Mouse (Mus musculus): ENCODE data around the gene Arpc2. TPM values are rescaled to one million over a fixed set of nuclear protein-coding genes. Genes with fewer than 3 reads are reported as not detected.
"Not testable (repeated sequence)": the region's sequence is repeated elsewhere in the genome, so short reads cannot be mapped to it uniquely, and the experiment has no call there.

Gene Arpc2
- total RNA-seq, 2 experiments from 2014 or later = 71.0 to 82.9 TPM

- DNase-seq (ENCODE audit: low spot score) = no peak
Observed at GRCm38 (mm10) chr1:74282896-74283625, 47.2 kb downstream of the Arpc2 start.

- DNase-seq (ENCODE audit: low spot score) = no peak
Observed at GRCm38 (mm10) chr1:74283686-74284463, 48.0 kb downstream of the Arpc2 start.

GRCm38 (mm10) chr1:74284543-74285160, 48.8 kb downstream of the Arpc2 start, which contains the start of the genes Aamp and Pnkd:
TSS of gene Aamp (minus strand) at chr1:74284738.
TSS of gene Pnkd (plus strand) at chr1:74284930.
- peak; percentile 100 for DNase-seq (ENCODE audit: low spot score)

- no peak for DNase-seq (ENCODE audit: low spot score)
Observed at GRCm38 (mm10) chr1:74285212-74286010, 49.5 kb downstream of the Arpc2 start.

GRCm38 (mm10) chr1:74286869-74287607, 51.2 kb downstream of the Arpc2 start:
- DNase-seq (ENCODE audit: low spot score) = not testable (repeated sequence)

- DNase-seq (ENCODE audit: low spot score) = no peak
Observed at GRCm38 (mm10) chr1:74288327-74288726, 52.4 kb downstream of the Arpc2 start.

GRCm38 (mm10) chr1:74289248-74289647, 53.4 kb downstream of the Arpc2 start:
- no peak for DNase-seq (ENCODE audit: low spot score)

- no peak for DNase-seq (ENCODE audit: low spot score)
Observed at GRCm38 (mm10) chr1:74289740-74290139, 53.9 kb downstream of the Arpc2 start.

- no peak for DNase-seq (ENCODE audit: low spot score)
Observed at GRCm38 (mm10) chr1:74290141-74290540, 54.3 kb downstream of the Arpc2 start.

- DNase-seq (ENCODE audit: low spot score) = no peak
Observed at GRCm38 (mm10) chr1:74292331-74293020, 56.6 kb downstream of the Arpc2 start.

- no peak for DNase-seq (ENCODE audit: low spot score)
Observed at GRCm38 (mm10) chr1:74293306-74293960, 57.5 kb downstream of the Arpc2 start.

- DNase-seq (ENCODE audit: low spot score) = no peak
Observed at GRCm38 (mm10) chr1:74294090-74294643, 58.3 kb downstream of the Arpc2 start.

GRCm38 (mm10) chr1:74294733-74295455, 59.0 kb downstream of the Arpc2 start:
- no peak for DNase-seq (ENCODE audit: low spot score)

- DNase-seq (ENCODE audit: low spot score) = peak; percentile 97
Observed at GRCm38 (mm10) chr1:74295456-74296171, 59.7 kb downstream of the Arpc2 start.

GRCm38 (mm10) chr1:74296477-74296876, 60.6 kb downstream of the Arpc2 start:
- DNase-seq (ENCODE audit: low spot score) = peak; percentile 47

GRCm38 (mm10) chr1:74297269-74297668, 61.4 kb downstream of the Arpc2 start:
- peak; percentile 65 for DNase-seq (ENCODE audit: low spot score)

- no peak for DNase-seq (ENCODE audit: low spot score)
Observed at GRCm38 (mm10) chr1:74298157-74298750, 62.4 kb downstream of the Arpc2 start.
